Mouse (Mus musculus): ENCODE data around the gene Asphd2. TPM values are rescaled to one million over a fixed set of nuclear protein-coding genes. Genes with fewer than 3 reads are reported as not detected.
A peak's percentile ranks its signal among the peaks of the same experiment; 100 is the strongest.

Gene Asphd2
- total and polyA plus RNA-seq, 2 experiments from 2014 or later: 118 to 164 TPM

DNA sequence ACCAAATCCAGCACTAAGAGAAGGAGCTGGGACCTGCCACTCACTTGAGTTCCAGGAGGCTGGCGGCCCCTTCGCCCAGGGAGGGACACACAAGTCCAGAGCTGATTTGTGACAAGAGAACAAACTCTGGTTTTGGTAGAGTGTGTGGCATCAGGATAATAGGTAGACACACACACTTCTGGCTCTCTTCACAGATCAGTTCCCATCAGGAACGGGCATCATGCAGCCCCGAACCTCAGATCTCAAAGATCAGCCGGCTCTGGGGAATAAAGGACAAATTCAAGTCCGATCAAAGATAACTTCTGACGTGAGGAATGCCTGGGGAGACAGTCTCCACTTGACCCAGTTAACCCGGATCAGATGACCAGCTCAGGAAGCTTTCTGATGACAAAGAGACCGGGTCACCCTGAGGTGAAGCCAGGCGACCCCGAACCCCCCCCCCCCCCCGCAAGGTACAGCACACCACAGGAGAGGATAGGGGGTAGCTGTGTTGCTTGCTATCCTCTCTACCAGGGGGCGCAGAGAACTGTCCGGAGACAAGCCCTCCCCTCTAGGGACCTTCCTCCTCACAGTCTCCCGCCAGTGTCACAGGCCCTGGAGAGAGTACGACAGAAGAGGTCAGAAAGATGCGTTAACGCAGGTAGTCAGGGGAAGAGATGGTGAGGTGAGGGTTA lies 788 bp downstream of the Asphd2 start:
- 0 out of 2 replicates have a peak, but pooled peaks cover 5% of the 10 kb centered on the region for H3K36me3 ChIP-seq (ENCODE audit: insufficient read depth, low read length)
- H3K27me3 ChIP-seq (ENCODE audit: insufficient read depth, low read length): no peaks in the 10 kb centered on the region
- ATAC-seq (0 out of 2 replicates have a peak, but pooled peaks have one; percentile 0), DNase-seq (ENCODE audit: low spot score) (no peak)
- peaks cover 18% of the 10 kb centered on the region; the same call in 1 of the 2 replicates for H3K4me1 ChIP-seq (ENCODE audit: insufficient read depth, low read length)
- no peak overlapping the region for H3K27ac ChIP-seq
- WGBS: 9% methylated on average over 17 of the region's 18 CpGs
- H3K4me3 ChIP-seq (ENCODE audit: low read length): peak overlapping the region; percentile 69
- no peak for TF ChIP-seq CTCF (IDR thresholded peaks at IDR 0.05; ENCODE audit: low read depth)
- H3K9me3 ChIP-seq (ENCODE audit: low read length): no peaks in the 10 kb centered on the region
- peak overlapping the region; percentile 86 for H3K4me2 ChIP-seq (ENCODE audit: low read depth, low read length)
- peak overlapping the region; percentile 80 for H3K9ac ChIP-seq (replicated peaks; ENCODE audit: low read length)

DNA sequence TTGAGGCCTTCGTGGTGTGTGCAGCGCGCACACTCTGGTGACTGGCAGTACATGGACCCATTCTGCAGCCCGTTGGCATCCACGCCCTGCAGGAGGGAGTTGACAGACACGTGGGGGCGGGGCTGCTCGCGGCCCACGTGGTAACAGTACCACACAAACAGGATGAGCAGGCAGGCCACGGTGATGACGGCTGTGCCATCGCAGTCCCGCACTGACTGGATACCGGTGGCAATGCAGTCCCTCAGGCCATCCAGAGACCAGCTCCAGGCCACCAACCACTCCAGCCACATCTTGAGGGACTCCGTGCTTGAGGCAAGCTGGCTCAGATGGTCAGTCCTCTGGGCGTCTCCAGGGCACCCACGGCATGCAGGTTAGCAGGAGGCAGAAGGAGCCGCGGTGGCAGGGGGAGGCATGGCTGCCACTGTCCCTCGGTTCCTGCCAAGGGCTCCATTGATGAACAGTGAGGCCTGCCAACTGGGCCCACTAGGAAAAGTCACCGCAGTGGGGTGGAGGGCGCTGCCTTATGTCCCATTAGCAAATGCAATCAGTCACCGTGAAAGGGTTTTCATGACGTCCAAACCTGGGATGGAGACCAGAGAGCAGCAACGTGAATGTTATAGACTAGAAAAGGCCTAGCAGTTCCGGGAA lies 2.9 kb downstream of the Asphd2 start:
- TF ChIP-seq CTCF (IDR thresholded peaks at IDR 0.05; ENCODE audit: low read depth): no peak
- H3K4me2 ChIP-seq (ENCODE audit: low read depth, low read length): no peak overlapping the region
- H3K27me3 ChIP-seq (ENCODE audit: insufficient read depth, low read length): no peaks in the 10 kb centered on the region
- H3K9me3 ChIP-seq (ENCODE audit: low read length): no peaks in the 10 kb centered on the region
- WGBS: 52% methylated on average over 27 of the region's 27 CpGs
- H3K27ac ChIP-seq: no peak overlapping the region
- 0 out of 2 replicates have a peak, but pooled peaks cover 5% of the 10 kb centered on the region for H3K36me3 ChIP-seq (ENCODE audit: insufficient read depth, low read length)
- no peak for DNase-seq (ENCODE audit: low spot score)
- H3K4me1 ChIP-seq (ENCODE audit: insufficient read depth, low read length): peaks cover 18% of the 10 kb centered on the region; the same call in 1 of the 2 replicates
- no peak for ATAC-seq
- no peak overlapping the region for H3K4me3 ChIP-seq (ENCODE audit: low read length)
- no peak overlapping the region for H3K9ac ChIP-seq (replicated peaks; ENCODE audit: low read length)

DNA sequence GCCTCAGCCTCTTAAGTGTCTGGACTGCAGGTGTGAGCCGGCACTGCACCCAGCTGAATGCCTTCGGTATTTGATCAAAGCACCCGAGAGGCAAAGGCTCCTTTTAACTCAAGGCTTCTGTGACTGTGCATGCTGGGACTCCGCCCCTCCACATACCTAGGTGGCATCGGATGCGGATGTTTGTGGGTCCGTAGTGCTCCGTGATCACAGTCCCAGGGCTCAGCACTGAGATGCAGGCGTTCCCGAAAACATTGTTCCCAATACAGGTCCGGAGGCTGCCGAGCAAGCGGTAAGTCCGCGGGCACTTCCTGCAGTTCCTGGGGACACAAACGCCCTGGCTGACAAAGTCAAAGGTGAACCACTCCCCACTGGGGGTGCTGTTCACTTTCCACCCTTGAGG lies 3.7 kb downstream of the Asphd2 start:
- H3K4me1 ChIP-seq (ENCODE audit: insufficient read depth, low read length): peaks cover 18% of the 10 kb centered on the region; the same call in 1 of the 2 replicates
- no peak overlapping the region for H3K4me2 ChIP-seq (ENCODE audit: low read depth, low read length)

DNA sequence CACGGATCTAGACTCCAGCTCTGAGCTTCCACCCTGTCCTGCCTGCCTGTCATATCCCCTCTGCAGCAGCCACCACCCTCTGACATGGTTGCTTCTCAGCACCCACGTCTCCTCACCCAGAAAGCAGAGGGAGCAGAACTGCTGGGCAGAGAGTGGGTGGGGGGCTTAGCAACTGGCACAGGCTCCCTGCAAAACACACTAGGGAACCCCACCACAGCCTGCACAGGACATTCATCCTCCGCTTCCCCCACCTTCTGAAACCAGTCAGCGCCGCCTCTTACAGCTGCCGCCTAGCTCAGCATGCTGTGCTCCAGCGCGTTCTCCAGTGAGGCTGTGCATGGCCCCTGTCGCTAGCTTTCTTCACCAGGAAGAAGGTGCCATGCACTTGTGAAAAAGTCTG lies 5.3 kb downstream of the Asphd2 start:
- no peak overlapping the region for H3K9ac ChIP-seq (replicated peaks; ENCODE audit: low read length)
- TF ChIP-seq CTCF (IDR thresholded peaks at IDR 0.05; ENCODE audit: low read depth): no peak
- H3K4me3 ChIP-seq (ENCODE audit: low read length): no peak overlapping the region
- peaks cover 18% of the 10 kb centered on the region; the same call in 1 of the 2 replicates for H3K4me1 ChIP-seq (ENCODE audit: insufficient read depth, low read length)
- ATAC-seq: no peak
- H3K9me3 ChIP-seq (ENCODE audit: low read length): no peaks in the 10 kb centered on the region
- H3K36me3 ChIP-seq (ENCODE audit: insufficient read depth, low read length): peaks cover 21% of the 10 kb centered on the region; the same call in 1 of the 2 replicates
- WGBS: 46% methylated on average over 9 of the region's 9 CpGs
- H3K4me2 ChIP-seq (ENCODE audit: low read depth, low read length): 0 out of 2 replicates have a peak overlapping the region, but pooled peaks have one; percentile 16
- DNase-seq (ENCODE audit: low spot score): peak; percentile 29
- no peaks in the 10 kb centered on the region for H3K27me3 ChIP-seq (ENCODE audit: insufficient read depth, low read length)
- H3K27ac ChIP-seq: no peak overlapping the region

More for the DNA sequence above, 3.7 kb downstream of the Asphd2 start:
- Histone ChIP-seq H3K9ac (replicated peaks; ENCODE audit: low read length) (no peak overlapping the region), H3K36me3 (ENCODE audit: insufficient read depth, low read length) (peaks cover 9% of the 10 kb centered on the region; the same call in 1 of the 2 replicates), H3K27ac (no peak overlapping the region), H3K27me3 (ENCODE audit: insufficient read depth, low read length) (no peaks in the 10 kb centered on the region), H3K4me3 (ENCODE audit: low read length) (no peak overlapping the region), H3K9me3 (ENCODE audit: low read length) (no peaks in the 10 kb centered on the region)
- DNase-seq (ENCODE audit: low spot score) (no peak), ATAC-seq (no peak)
- 56% methylated on average over 16 of the region's 16 CpGs for WGBS
- TF ChIP-seq CTCF (IDR thresholded peaks at IDR 0.05; ENCODE audit: low read depth): no peak

DNA sequence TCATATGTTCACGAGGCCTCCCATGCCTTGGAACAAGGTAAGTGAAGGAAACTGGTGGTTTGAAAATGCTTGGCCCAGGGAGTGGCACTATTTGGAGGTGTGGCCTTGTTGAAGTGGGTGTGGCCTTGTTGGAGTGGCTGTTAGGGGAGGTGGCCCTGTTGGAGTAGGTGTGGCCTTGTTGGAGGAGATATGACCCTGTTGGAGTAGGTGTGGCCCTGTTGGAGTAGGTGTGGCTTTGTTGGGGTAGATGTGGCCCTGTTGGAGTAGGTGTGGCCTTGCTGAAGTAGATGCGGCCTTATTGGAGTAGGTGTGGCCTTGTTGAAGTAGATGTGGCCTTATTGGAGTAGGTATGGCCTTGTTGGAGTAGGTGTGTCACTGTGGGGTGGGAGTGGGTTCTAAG lies 8.7 kb downstream of the Asphd2 start:
- DNase-seq (ENCODE audit: low spot score): no peak
- no peak overlapping the region for H3K4me3 ChIP-seq (ENCODE audit: low read length)
- H3K4me2 ChIP-seq (ENCODE audit: low read depth, low read length): no peak overlapping the region
- no peak for ATAC-seq
- no peak overlapping the region for H3K9ac ChIP-seq (replicated peaks; ENCODE audit: low read length)
- no peak for TF ChIP-seq CTCF (IDR thresholded peaks at IDR 0.05; ENCODE audit: low read depth)
- H3K4me1 ChIP-seq (ENCODE audit: insufficient read depth, low read length): peaks cover 23% of the 10 kb centered on the region
- H3K9me3 ChIP-seq (ENCODE audit: low read length): no peaks in the 10 kb centered on the region
- no peaks in the 10 kb centered on the region for H3K27me3 ChIP-seq (ENCODE audit: insufficient read depth, low read length)
- peaks cover 20% of the 10 kb centered on the region; the same call in 1 of the 2 replicates for H3K36me3 ChIP-seq (ENCODE audit: insufficient read depth, low read length)
- no peak overlapping the region for H3K27ac ChIP-seq
- 93% methylated on average over 2 of the region's 2 CpGs for WGBS

DNA sequence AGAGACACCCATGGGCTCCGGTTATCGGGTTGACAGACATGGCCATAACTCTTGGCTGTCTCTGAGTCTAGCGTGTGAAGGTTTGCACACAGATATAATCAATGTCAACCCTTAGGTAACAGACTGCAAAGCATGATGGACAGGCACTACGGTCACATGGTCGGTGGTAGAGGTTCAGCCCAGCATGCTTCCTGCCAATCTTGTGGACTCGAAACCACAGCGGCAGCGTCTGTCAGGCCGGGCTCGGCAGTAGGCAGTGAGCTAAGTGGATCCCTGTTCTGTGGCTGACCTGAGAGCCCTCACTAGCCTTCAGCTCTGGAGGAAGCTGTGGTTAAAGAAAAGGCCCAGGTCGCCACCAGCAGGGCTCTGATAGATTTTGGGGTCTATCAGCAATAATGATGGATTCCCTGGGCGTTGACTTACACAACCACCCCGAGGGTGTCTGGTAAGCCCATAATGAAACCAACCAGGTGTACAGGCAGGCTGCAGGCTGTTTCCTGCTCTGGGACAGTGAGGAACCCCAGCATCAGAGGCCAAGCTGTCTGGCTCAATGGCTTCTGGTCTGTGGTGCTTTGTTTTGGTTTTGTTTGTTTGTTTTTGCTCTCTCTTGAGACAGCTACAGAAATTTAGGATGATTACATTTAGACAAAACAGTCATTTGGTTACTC lies 9.7 kb downstream of the Asphd2 start:
- no peak for TF ChIP-seq CTCF (IDR thresholded peaks at IDR 0.05; ENCODE audit: low read depth)
- no peak for DNase-seq (ENCODE audit: low spot score)
- H3K36me3 ChIP-seq (ENCODE audit: insufficient read depth, low read length): peaks cover 16% of the 10 kb centered on the region; the same call in 1 of the 2 replicates
- H3K27ac ChIP-seq: no peak overlapping the region
- ATAC-seq: no peak
- no peak overlapping the region for H3K4me2 ChIP-seq (ENCODE audit: low read depth, low read length)
- H3K27me3 ChIP-seq (ENCODE audit: insufficient read depth, low read length): no peaks in the 10 kb centered on the region
- 88% methylated on average over 13 of the region's 13 CpGs for WGBS
- H3K9me3 ChIP-seq (ENCODE audit: low read length): no peaks in the 10 kb centered on the region
- no peak overlapping the region for H3K9ac ChIP-seq (replicated peaks; ENCODE audit: low read length)
- no peak overlapping the region for H3K4me3 ChIP-seq (ENCODE audit: low read length)
- H3K4me1 ChIP-seq (ENCODE audit: insufficient read depth, low read length): peaks cover 19% of the 10 kb centered on the region

Data from hindbrain, postnatal 0 days (tissue).